Mouse (Mus musculus) ES-E14 (cell line): ENCODE data around the gene Eif3a. TPM values are rescaled to one million over a fixed set of nuclear protein-coding genes. Genes with fewer than 3 reads are reported as not detected.

Experiments
- DNase-seq: peaks from one replicate; pipeline ENCODE4 v3.0.0-alpha.2; 2013; ENCODE audit warnings: low read depth, low spot score
- H3K27ac ChIP-seq: 2 replicates; pipeline ENCODE4 v1.5.1; 2012; ENCODE audit warnings: low read depth, mild to moderate bottlenecking, low read length, moderate library complexity, mixed read lengths; ENCODE audit not compliant: poor library complexity, insufficient read depth, severe bottlenecking
- H3K36me3 ChIP-seq: 2 replicates; pipeline ENCODE4 v1.6.1; 2012; ENCODE audit warnings: mild to moderate bottlenecking, low read length, moderate library complexity, mixed read lengths; ENCODE audit not compliant: control insufficient read depth, poor library complexity, insufficient read depth, severe bottlenecking
- H3K4me1 ChIP-seq, 2 experiments: fragments of 150-350 bp in 1 of 2; sonication (generic) in 1 of 2; 2 replicates each; pipeline ENCODE4 v1.6.1; 2012; ENCODE audit warnings: low read length in 2 of 2, mild to moderate bottlenecking in 1 of 2, mixed read lengths in 1 of 2; ENCODE audit not compliant: control insufficient read depth in 2 of 2, insufficient read depth in 2 of 2, poor library complexity in 1 of 2
- H3K4me3 ChIP-seq, 2 experiments: fragments of 150-350 bp in 1 of 2; sonication (generic) in 1 of 2; 2 replicates each; pipeline ENCODE4 v1.5.1; 2012; ENCODE audit warnings: low read length in 2 of 2, low read depth in 1 of 2, mild to moderate bottlenecking in 1 of 2, mixed read lengths in 1 of 2; ENCODE audit not compliant: insufficient read depth in 1 of 2, poor library complexity in 1 of 2, severe bottlenecking in 1 of 2
- H3K9ac ChIP-seq: 2 replicates; pipeline ENCODE4 v1.6.1; 2012; ENCODE audit warnings: low read depth, mild to moderate bottlenecking, low read length, mixed read lengths; ENCODE audit not compliant: poor library complexity, insufficient read depth, severe bottlenecking
- H3K9me3 ChIP-seq: fragments of 150-350 bp; sonication (generic); 2 replicates; pipeline ENCODE4 v1.6.1; 2012; ENCODE audit warnings: low read depth, mild to moderate bottlenecking, low read length; ENCODE audit not compliant: control insufficient read depth, insufficient read depth
- CHD2 ChIP-seq: IDR thresholded peaks from 2 replicates; pipeline ENCODE4 v1.6.1; 2014; ENCODE audit warnings: mild to moderate bottlenecking, low read depth, low read length, inconsistent platforms
- HCFC1 ChIP-seq: IDR thresholded peaks from 2 replicates; pipeline ENCODE4 v1.6.1; 2012; ENCODE audit warnings: low read length, inconsistent platforms, borderline replicate concordance; ENCODE audit not compliant: insufficient read depth
- MAFK ChIP-seq: IDR thresholded peaks from 2 replicates; pipeline ENCODE4 v1.6.1; 2014; ENCODE audit warnings: mild to moderate bottlenecking, low read depth, low read length, inconsistent platforms; ENCODE audit not compliant: insufficient read depth
- ZC3H11A ChIP-seq: IDR thresholded peaks from 2 replicates; pipeline ENCODE4 v1.6.1; 2012; ENCODE audit warnings: low read depth, mild to moderate bottlenecking, inconsistent platforms, low read length, borderline replicate concordance
- ZNF384 ChIP-seq: IDR thresholded peaks from 2 replicates; pipeline ENCODE4 v1.6.1; 2012; ENCODE audit warnings: low read depth, low read length, inconsistent platforms
- in situ Hi-C, 2 experiments: fragments of 600-800 bp; cut with MboI; formaldehyde crosslinking; loops; one replicate each; pipeline ENCODE4 v1.15.1; 2025; ENCODE audit warnings: low sequenced_read_pairs in 2 of 2, inconsistent platforms in 1 of 2; ENCODE audit not compliant: unreplicated experiment in 2 of 2
- total RNA-seq: library from RNA; depleted of rRNA; stranded (reverse); fragments of 300-350 nt; gene quantifications from 2 replicates; pipeline ENCODE4 v1.2.3, GENCODE M21; 2012; rRNA removed

Eif3a gene
- total RNA-seq = 234 and 237 TPM in 2 replicates

DNA sequence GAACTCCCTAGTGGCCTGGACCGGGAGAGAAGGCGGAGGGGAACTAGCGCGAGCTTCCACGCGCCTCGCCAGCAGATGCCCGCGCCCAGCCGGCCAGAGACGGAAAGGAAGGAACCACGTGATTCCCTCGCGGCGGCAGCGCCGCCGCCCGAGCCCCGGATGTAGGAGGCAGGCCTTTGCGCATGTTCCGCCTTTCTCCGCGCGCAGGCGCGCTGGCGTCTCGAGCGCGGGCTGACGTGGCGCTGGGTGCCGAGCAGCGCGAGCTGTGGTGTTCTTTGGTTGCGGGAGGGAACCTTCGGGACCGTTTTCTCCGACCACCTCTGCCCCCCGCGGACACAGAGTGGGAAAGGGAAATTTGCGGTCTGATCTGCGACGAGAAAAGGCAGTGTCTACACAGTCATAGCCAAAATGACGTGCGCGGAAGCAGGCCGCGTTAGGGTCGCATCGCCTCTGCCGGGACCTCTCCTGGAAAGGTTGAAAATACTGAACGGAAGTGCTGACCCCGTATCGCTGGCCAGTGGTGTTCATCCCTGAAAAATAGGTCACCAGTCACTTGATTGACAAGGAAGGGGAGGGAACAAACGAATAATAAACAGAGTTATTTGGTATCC lies at the start of gene Eif3a:
Gene Eif3a (minus strand): TSS at position 108 of the 611 bp plus-strand sequence.
- TF ChIP-seq ZNF384 (no peak), HCFC1 (peak; percentile 81; the same call in 1 of the 2 replicates)
- in situ Hi-C loops = no loop called here
- peaks cover 0 to 8% of the 10 kb centered on the region in 2 experiments; a peak in 2 of 4 replicates for H3K4me1 ChIP-seq
- DNase-seq = peak; percentile 80
- peaks cover 4% of the 10 kb centered on the region; the same call in 1 of the 2 replicates for H3K36me3 ChIP-seq
- H3K27ac ChIP-seq = peak within 1 kb of the TSS; percentile 92
- H3K4me3 ChIP-seq = peak within 1 kb of the TSS; percentile 88 to 96
- H3K9ac ChIP-seq = peak within 1 kb of the TSS; percentile 99
- H3K9me3 ChIP-seq = no peaks in the 10 kb centered on the region

DNA sequence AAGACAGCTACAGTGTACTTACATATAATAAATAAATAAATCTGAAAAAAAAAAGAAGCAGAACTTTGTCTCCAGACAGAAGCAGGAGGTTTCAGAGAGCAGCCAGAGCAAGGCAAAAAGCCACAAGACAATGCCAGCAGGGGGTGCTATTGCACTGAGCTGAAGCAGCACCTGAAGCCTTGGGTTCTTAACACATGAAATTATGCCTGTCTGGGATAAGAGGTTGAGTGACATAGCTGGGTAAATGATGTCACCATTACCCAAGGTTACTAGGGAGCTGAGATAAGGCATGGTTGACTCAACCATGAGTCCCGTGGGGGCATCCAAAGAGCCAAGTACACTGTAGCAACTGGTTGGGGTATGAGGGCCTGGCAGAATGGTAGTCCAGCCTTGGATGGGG lies 47.3 kb upstream of the Eif3a start:
- Histone ChIP-seq H3K4me1 (no peaks in the 10 kb centered on the region), H3K4me3 (no peak overlapping the region), H3K9me3 (no peaks in the 10 kb centered on the region), H3K36me3 (peaks cover 7% of the 10 kb centered on the region), H3K9ac (no peak overlapping the region), H3K27ac (no peak overlapping the region)
- peak; percentile 44 for DNase-seq
- in situ Hi-C loops = no loop called here
- TF ChIP-seq MAFK = no peak
- peak; percentile 49; the same call in 1 of the 2 replicates for TF ChIP-seq ZC3H11A

DNA sequence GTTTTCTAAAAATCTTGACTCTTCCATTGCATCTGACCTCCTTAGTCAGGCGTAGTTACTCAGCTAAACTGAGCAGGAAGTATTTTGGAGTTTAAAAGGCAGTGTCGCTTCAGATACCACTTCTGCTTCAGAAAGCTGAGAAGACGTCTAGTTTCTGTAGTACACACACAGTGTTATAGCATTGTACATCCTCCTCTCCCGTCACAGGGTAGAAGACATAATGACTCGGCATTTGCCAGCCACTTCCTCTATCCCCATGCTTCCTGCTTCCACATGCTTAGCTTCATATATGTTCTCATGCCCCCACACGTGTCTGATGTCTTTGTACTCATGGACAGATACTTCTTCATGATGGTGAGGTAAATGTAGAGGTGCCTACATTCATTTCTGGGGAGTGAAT lies 28.2 kb upstream of the Eif3a start:
- Histone ChIP-seq H3K9ac (no peak overlapping the region), H3K36me3 (peaks cover 2% of the 10 kb centered on the region; the same call in 1 of the 2 replicates), H3K27ac (no peak overlapping the region), H3K4me3 (no peak overlapping the region), H3K4me1 (no peaks in the 10 kb centered on the region), H3K9me3 (no peaks in the 10 kb centered on the region)
- DNase-seq = no peak
- in situ Hi-C loops = no loop called here
- TF ChIP-seq ZNF384 (no peak), MAFK (no peak), CHD2 (no peak), HCFC1 (no peak), ZC3H11A (no peak)

DNA sequence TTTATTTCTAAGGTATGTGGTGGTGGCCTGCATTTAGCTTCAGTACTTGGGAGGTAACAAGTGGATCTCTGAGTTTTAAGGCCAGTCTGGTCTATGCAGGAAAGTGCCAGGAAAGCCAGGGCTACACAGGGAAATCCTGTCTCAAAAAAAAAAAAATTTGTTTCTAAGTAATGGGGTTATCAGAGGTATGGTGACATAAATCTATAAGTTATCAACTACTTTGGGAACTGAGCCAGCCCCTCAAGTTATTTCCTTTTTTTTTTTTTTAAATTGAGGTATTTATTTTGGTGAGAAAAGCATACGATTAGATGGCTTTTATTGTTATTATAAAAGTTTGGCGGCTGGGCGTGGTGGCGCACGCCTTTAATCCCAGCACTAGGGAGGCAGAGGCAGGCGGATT lies 22.7 kb upstream of the Eif3a start:
- no peak for TF ChIP-seq ZC3H11A
- no peak for TF ChIP-seq MAFK
- TF ChIP-seq HCFC1 = no peak
- no peak for TF ChIP-seq CHD2
- TF ChIP-seq ZNF384 = no peak

DNA sequence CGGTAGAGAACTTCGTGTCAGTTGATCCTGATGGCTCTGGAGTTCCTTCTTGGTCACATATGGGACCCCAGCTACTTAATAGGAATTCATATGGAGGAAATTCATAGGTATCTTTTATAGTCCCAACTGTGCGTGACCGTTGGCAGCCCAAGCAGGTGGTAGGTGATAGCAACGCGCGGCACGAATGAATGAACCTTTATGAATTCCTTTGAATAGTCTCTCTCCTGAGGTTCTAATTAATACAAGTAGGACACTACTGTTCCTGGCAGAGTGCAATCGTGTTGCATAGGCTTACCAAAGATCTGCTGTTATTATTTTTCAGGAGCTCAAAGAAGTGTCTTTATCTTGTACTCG lies 21.6 kb upstream of the Eif3a start:
- TF ChIP-seq MAFK (no peak), ZNF384 (no peak), HCFC1 (no peak; the same call in 1 of the 2 replicates), ZC3H11A (no peak), CHD2 (no peak)
- Histone ChIP-seq H3K4me1 (0 out of 4 replicates have a peak, but pooled peaks cover 0 to 3% of the 10 kb centered on the region in 2 experiments), H3K9me3 (no peaks in the 10 kb centered on the region), H3K36me3 (peaks cover 2% of the 10 kb centered on the region; the same call in 1 of the 2 replicates), H3K4me3 (peak overlapping the region; percentile 92 to 95), H3K27ac (no peak overlapping the region), H3K9ac (peak overlapping the region; percentile 91)
- DNase-seq = no peak
- in situ Hi-C loops = no loop called here

More for the DNA sequence above, 22.7 kb upstream of the Eif3a start:
- no peak overlapping the region for H3K9ac ChIP-seq
- H3K27ac ChIP-seq = no peak overlapping the region
- peaks cover 2% of the 10 kb centered on the region; the same call in 1 of the 2 replicates for H3K36me3 ChIP-seq
- no peaks in the 10 kb centered on the region for H3K9me3 ChIP-seq
- H3K4me3 ChIP-seq = no peak overlapping the region
- in situ Hi-C loops = no loop called here
- no peak for DNase-seq
- H3K4me1 ChIP-seq = 0 out of 4 replicates have a peak, but pooled peaks cover 0 to 3% of the 10 kb centered on the region in 2 experiments
